Mouse (Mus musculus) small intestine, adult 2 months (tissue): ENCODE data around the gene Ttc24.

ENCODE experiments used
- CTCF ChIP-seq: fragments of 200-500 bp; IDR thresholded peaks from 2 replicates; pipeline ENCODE4 v1.5.1; 2012; ENCODE audit warnings: low read depth, mild to moderate bottlenecking, control low read depth, inconsistent platforms, low read length, moderate library complexity, mixed read lengths; ENCODE audit not compliant: insufficient replicate concordance, insufficient read length; ENCODE audit errors: extremely low read depth
- POLR2A ChIP-seq: fragments of 200-500 bp; IDR thresholded peaks from 2 replicates; pipeline ENCODE4 v1.6.1; 2012; ENCODE audit warnings: low read depth, mild to moderate bottlenecking, control low read depth, inconsistent platforms, low read length, moderate library complexity

DNA sequence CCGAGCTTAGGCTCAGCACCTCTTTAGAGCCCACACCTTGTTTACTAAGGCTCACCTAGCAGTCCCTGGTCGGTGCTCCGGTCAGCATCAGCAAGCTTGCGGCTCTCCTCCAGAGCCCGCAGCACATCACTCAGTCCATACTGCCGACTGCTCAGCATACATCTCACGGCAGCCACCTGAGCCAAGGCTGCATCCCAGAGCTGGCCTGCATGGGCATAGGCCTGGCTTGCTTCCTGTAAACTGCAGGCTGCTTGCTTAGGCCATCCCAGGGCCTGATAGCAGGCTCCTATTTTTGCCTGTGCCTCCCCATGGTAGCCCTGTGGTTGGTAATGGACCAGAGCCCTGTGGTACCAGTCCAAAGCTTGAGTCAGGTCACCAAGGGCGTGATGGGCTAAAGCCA lies 3.3 kb downstream of the Ttc24 start:
- no peak for TF ChIP-seq POLR2A
- TF ChIP-seq CTCF, result no peak
